Comparison of ENCODE assay signal across 25 mouse cellular contexts in the genomic region with DNA sequence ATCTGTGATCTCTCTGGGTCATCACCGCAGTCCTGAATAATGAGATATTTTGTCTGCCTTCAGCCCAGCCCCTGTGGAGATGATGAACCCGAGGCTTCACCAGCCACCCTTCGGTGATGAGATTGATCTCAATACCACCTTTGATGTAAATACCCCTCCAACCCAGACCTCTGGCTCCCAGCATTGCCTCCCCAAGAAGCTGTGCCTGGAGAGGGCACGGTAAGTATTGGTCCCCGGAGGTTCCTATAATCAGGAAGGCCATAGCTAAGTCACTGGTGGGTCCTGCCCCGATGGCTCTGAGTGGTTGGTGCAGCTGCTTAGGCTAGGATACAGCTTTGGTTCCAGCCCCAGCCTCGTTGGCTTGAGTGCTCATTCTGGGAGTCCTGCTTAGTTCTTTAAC. TPM values are rescaled to one million over a fixed set of nuclear protein-coding genes. Genes with fewer than 3 reads are reported as not detected.
"Had no signal": no experiment of that assay in that cellular context is flagged by ENCODE, and none has a peak within 500 bp of the region (broad histone marks: within the 10 kb centered on the region; RNA-seq: fewer than 3 reads in every experiment).

No protein-coding gene starts in this region.

- H3K27me3 ChIP-seq: heart, embryonic 13.5 days; heart, embryonic 15.5 days; hindbrain, embryonic 13.5 days; hindbrain, embryonic 15.5 days; kidney, embryonic 15.5 days; limb, embryonic 12.5 days; liver, embryonic 12.5 days had no signal

- H3K4me1 ChIP-seq: hindbrain, embryonic 15.5 days; limb, embryonic 12.5 days had no signal

- H3K9me3 ChIP-seq: heart, embryonic 10.5 days; heart, embryonic 13.5 days; heart, embryonic 15.5 days; hindbrain, embryonic 13.5 days; hindbrain, embryonic 15.5 days; kidney, embryonic 15.5 days; limb, embryonic 10.5 days; limb, embryonic 12.5 days; liver, embryonic 12.5 days had no signal

- H3K27ac ChIP-seq: heart, embryonic 10.5 days; heart, embryonic 13.5 days; heart, embryonic 15.5 days; hindbrain, embryonic 13.5 days; hindbrain, embryonic 15.5 days; hindbrain, postnatal 0 days; kidney, embryonic 15.5 days; kidney, postnatal 0 days; limb, embryonic 10.5 days; limb, embryonic 12.5 days; liver, embryonic 12.5 days had no signal

- H3K4me2 ChIP-seq: heart, embryonic 13.5 days; heart, embryonic 15.5 days; hindbrain, embryonic 13.5 days; hindbrain, embryonic 15.5 days; kidney, embryonic 15.5 days; limb, embryonic 12.5 days; liver, embryonic 12.5 days had no signal

- DNase-seq: gastrocnemius, postnatal 14 days; gastrocnemius, postnatal 36 days; heart, adult 18-20 months; heart, postnatal 14 days; heart, postnatal 36 days; kidney, adult 11 months; kidney, adult 2 months; kidney, adult 9 months; kidney, postnatal 14 days; kidney, postnatal 36 days; layer of hippocampus, adult 9-11 months; layer of hippocampus, postnatal 36 days had no signal

- H3K9ac ChIP-seq: heart, embryonic 13.5 days; heart, embryonic 15.5 days; hindbrain, embryonic 13.5 days; hindbrain, embryonic 15.5 days; kidney, embryonic 15.5 days; limb, embryonic 12.5 days; liver, embryonic 12.5 days had no signal

- ATAC-seq: hindbrain, postnatal 0 days; intestine, embryonic 16.5 days; liver, embryonic 12.5 days had no signal

- H3K4me3 ChIP-seq: heart, embryonic 10.5 days; heart, embryonic 13.5 days; heart, embryonic 15.5 days; hindbrain, embryonic 13.5 days; hindbrain, embryonic 15.5 days; kidney, embryonic 15.5 days; limb, embryonic 10.5 days; limb, embryonic 12.5 days; liver, embryonic 12.5 days had no signal

- H3K36me3 ChIP-seq: hindbrain, embryonic 15.5 days had no signal

RNA-seq across cellular contexts. Expression of gene Gm20661, which starts 14.3 kb away (rescaled TPM):
- polyA plus RNA-seq: large intestine, adult 2 months had no signal
